Mouse (Mus musculus) midbrain, postnatal 0 days (tissue): ENCODE data around the gene Apobr. TPM values are rescaled to one million over a fixed set of nuclear protein-coding genes. Genes with fewer than 3 reads are reported as not detected.

Source experiments
- ATAC-seq: fragments of 200-750 bp; cut with Nextera tagmentation; 2 replicates; pipeline ENCODE4 v1.8.0; 2017; ENCODE audit warnings: moderate number of reproducible peaks, mild to moderate bottlenecking, moderate TSS enrichment, moderate library complexity; ENCODE audit not compliant: low FRiP score
- DNase-seq: peaks from one replicate; pipeline ENCODE4 v3.0.0-alpha.2; 2015; ENCODE audit warnings: low spot score
- H3K27ac ChIP-seq: fragments of 300-500 bp; sonication (generic); 2 replicates; pipeline ENCODE4 v1.5.1; 2014; ENCODE audit warnings: low read depth, mild to moderate bottlenecking, low read length, mixed read lengths
- H3K27me3 ChIP-seq: fragments of 300-500 bp; sonication (generic); 2 replicates; pipeline ENCODE4 v1.6.1; 2014; ENCODE audit warnings: low read length, control low read depth, mixed read lengths; ENCODE audit not compliant: insufficient read depth
- H3K36me3 ChIP-seq: fragments of 300-500 bp; sonication (generic); 2 replicates; pipeline ENCODE4 v1.6.1; 2014; ENCODE audit warnings: low read length, control low read depth, mixed read lengths; ENCODE audit not compliant: insufficient read depth
- H3K4me1 ChIP-seq: fragments of 300-500 bp; sonication (generic); 2 replicates; pipeline ENCODE4 v1.6.1; 2014; ENCODE audit warnings: mild to moderate bottlenecking, control low read depth, antibody characterized with exemption, low read length, mixed read lengths; ENCODE audit not compliant: insufficient read depth
- H3K4me2 ChIP-seq: fragments of 300-500 bp; sonication (generic); 2 replicates; pipeline ENCODE4 v1.6.1; 2014; ENCODE audit warnings: low read depth, mild to moderate bottlenecking, low read length, mixed read lengths; ENCODE audit not compliant: poor library complexity, severe bottlenecking
- H3K4me3 ChIP-seq: fragments of 300-500 bp; sonication (generic); 2 replicates; pipeline ENCODE4 v1.5.1; 2014; ENCODE audit warnings: low read depth, mild to moderate bottlenecking, low read length, moderate library complexity
- H3K9ac ChIP-seq: fragments of 300-500 bp; sonication (generic); replicated peaks from 2 replicates; pipeline ENCODE4 v1.6.1; 2014; ENCODE audit warnings: mild to moderate bottlenecking, low read length, moderate library complexity, mixed read lengths; ENCODE audit not compliant: poor library complexity, severe bottlenecking
- H3K9me3 ChIP-seq: fragments of 300-500 bp; sonication (generic); 2 replicates; pipeline ENCODE4 v1.6.1; 2016; ENCODE audit warnings: low read length, control low read depth
- CTCF ChIP-seq: IDR thresholded peaks from 2 replicates; pipeline ENCODE4 v1.5.1; 2016; ENCODE audit warnings: antibody characterized with exemption, mild to moderate bottlenecking
- WGBS: fragments of 180-500 bp; shearing (Covaris S2); extraction: QIAGEN DNeasy Blood & Tissue Kit; methylation state at CpG from one replicate; pipeline ENCODE4 v1.1.7; 2014; 5-methylcytosine and 5-hydroxymethylcytosine counted together
- polyA plus RNA-seq: library from polyadenylated mRNA; unstranded; fragments of >200 nt; fragmentation: Nextera tagmentation; extraction: Ambion mirVana; gene quantifications from 2 replicates; pipeline ENCODE4 v1.2.1, GENCODE M21; 2015
- total RNA-seq: library from RNA; depleted of rRNA; stranded (reverse); fragments of >200 nt; gene quantifications from 2 replicates; pipeline ENCODE4 v1.2.3, GENCODE M21; 2014

The Apobr gene
- total and polyA plus RNA-seq, 2 experiments from 2014 or later = 0.58 TPM; not detected in 1

- no peak for TF ChIP-seq CTCF
- Histone ChIP-seq H3K4me1 (no peaks in the 10 kb centered on the region), H3K4me3 (no peak overlapping the region), H3K4me2 (no peak overlapping the region), H3K27ac (no peak overlapping the region), H3K36me3 (no peaks in the 10 kb centered on the region), H3K27me3 (no peaks in the 10 kb centered on the region), H3K9me3 (no peaks in the 10 kb centered on the region), H3K9ac (no peak overlapping the region)
- DNase-seq (no peak), ATAC-seq (no peak)
- WGBS = 85% methylated on average over 3 of the region's 3 CpGs
These were observed 17.9 kb downstream of the Apobr start for GRCm38 (mm10) chr7:126602650-126603049.

- H3K4me1 ChIP-seq = no peaks in the 10 kb centered on the region
- H3K9me3 ChIP-seq = no peaks in the 10 kb centered on the region
- no peaks in the 10 kb centered on the region for H3K36me3 ChIP-seq
- no peak overlapping the region for H3K9ac ChIP-seq
- ATAC-seq (no peak), DNase-seq (no peak)
- 86% methylated on average over 5 of the region's 5 CpGs for WGBS
- H3K27ac ChIP-seq = no peak overlapping the region
- no peak for TF ChIP-seq CTCF
- H3K4me2 ChIP-seq = no peak overlapping the region
- no peaks in the 10 kb centered on the region for H3K27me3 ChIP-seq
- H3K4me3 ChIP-seq = no peak overlapping the region
These were observed 21.9 kb downstream of the Apobr start for GRCm38 (mm10) chr7:126606611-126607010.

DNA sequence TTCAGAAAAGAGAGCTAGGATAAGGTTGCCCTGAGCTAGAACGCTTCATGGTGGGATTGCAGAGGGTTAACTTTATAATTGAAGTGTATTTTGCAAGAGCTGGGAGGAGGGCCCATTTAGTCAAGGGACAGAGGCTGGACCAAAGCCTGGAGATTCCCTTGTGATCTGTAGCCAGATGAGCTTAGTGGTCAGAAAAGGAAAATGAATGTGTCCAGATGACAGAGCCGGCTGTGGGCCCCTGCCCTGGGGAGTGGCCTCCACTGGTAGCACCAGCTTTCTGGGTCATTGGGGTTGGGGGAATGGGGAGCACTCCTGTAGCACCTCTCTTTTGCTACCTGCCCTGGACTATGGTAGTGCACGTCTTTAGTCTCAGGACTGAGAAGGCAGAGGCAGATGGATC is 22.3 kb downstream of the Apobr start:
- Histone ChIP-seq H3K9me3 (no peaks in the 10 kb centered on the region), H3K4me1 (no peaks in the 10 kb centered on the region), H3K4me2 (no peak overlapping the region), H3K36me3 (no peaks in the 10 kb centered on the region), H3K4me3 (no peak overlapping the region), H3K9ac (no peak overlapping the region), H3K27ac (no peak overlapping the region), H3K27me3 (no peaks in the 10 kb centered on the region)
- DNase-seq = no peak
- ATAC-seq = no peak
- WGBS = 75% methylated on average over 3 of the region's 3 CpGs
- no peak for TF ChIP-seq CTCF

GRCm38 (mm10) chr7:126607796-126608195 is 23.1 kb downstream of the Apobr start:
- no peak for TF ChIP-seq CTCF
- Histone ChIP-seq H3K4me1 (no peaks in the 10 kb centered on the region), H3K4me3 (no peak overlapping the region), H3K27ac (no peak overlapping the region), H3K9ac (no peak overlapping the region), H3K9me3 (no peaks in the 10 kb centered on the region), H3K27me3 (no peaks in the 10 kb centered on the region), H3K36me3 (no peaks in the 10 kb centered on the region), H3K4me2 (no peak overlapping the region)
- DNase-seq = no peak
- no peak for ATAC-seq
- WGBS = 85% methylated on average over 5 of the region's 5 CpGs

- Histone ChIP-seq H3K9me3 (no peaks in the 10 kb centered on the region), H3K27ac (no peak overlapping the region), H3K27me3 (no peaks in the 10 kb centered on the region), H3K4me2 (no peak overlapping the region), H3K4me1 (no peaks in the 10 kb centered on the region), H3K9ac (no peak overlapping the region), H3K36me3 (no peaks in the 10 kb centered on the region), H3K4me3 (no peak overlapping the region)
- ATAC-seq (no peak), DNase-seq (no peak)
- TF ChIP-seq CTCF = no peak
- 79% methylated on average over 3 of the region's 3 CpGs for WGBS
These were observed 28.0 kb downstream of the Apobr start for GRCm38 (mm10) chr7:126612736-126613135.

- Histone ChIP-seq H3K4me3 (no peak overlapping the region), H3K27ac (no peak overlapping the region), H3K9me3 (no peaks in the 10 kb centered on the region), H3K36me3 (no peaks in the 10 kb centered on the region), H3K4me2 (no peak overlapping the region), H3K27me3 (no peaks in the 10 kb centered on the region), H3K9ac (no peak overlapping the region), H3K4me1 (no peaks in the 10 kb centered on the region)
- TF ChIP-seq CTCF = no peak
- DNase-seq (no peak), ATAC-seq (no peak)
- WGBS = 71% methylated on average over 3 of the region's 3 CpGs
These were observed 32.0 kb downstream of the Apobr start for GRCm38 (mm10) chr7:126616707-126617106.
